ENCODE assay signal across 13 mouse cellular contexts in the genomic region with DNA sequence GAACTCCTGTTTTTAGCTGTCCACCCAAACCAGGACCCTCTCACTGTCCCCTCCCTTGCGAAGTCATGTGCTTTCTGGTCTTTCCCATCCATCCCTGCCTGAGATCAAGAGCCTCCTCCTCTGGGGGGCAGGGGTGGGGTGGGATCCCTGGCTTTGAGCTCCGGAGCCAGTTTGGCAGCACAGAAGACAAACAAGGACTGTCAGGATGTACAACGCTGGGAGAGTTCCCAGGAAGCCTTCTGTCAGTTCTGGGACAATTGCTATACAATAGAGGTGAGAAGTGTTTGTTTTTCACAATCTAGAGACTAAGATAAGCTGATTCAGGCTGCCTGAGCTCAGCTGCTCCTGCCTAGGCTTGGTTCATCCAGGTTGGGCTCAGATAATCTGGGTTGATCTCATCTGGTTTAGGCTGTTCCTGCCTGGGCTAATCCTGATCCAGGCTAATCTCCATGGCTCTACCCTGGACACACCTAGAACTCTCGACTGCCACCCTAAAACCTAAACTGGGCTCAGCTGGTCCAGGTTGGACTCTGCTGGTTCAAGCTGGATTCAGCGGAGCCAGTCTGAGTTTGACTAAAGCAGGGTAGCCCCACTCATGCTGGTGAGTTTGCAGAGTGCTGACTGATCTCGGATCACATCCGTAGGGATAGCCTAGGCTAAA. TPM values are rescaled to one million over a fixed set of nuclear protein-coding genes. Genes with fewer than 3 reads are reported as not detected.
DNase-seq lines count a peak whose midpoint lies in the region; ATAC-seq and TF ChIP-seq lines count a peak whose summit lies in the region.
"Had no signal": no experiment of that assay in that cellular context is flagged by ENCODE, and none has a peak within 500 bp of the region (broad histone marks: within the 10 kb centered on the region; RNA-seq: fewer than 3 reads in every experiment).

No protein-coding gene starts in this region.

- H3K36me3 ChIP-seq in heart, embryonic 16.5 days (ENCODE audit: control insufficient read depth, insufficient read depth) = no peaks in the 10 kb centered on the region
- H3K36me3 ChIP-seq in heart, embryonic 10.5 days = no peaks in the 10 kb centered on the region
- H3K36me3 ChIP-seq in small intestine, adult 2 months (ENCODE audit: control insufficient read depth, insufficient read depth, low read length) = no peaks in the 10 kb centered on the region
- H3K36me3 ChIP-seq: liver, embryonic 15.5 days; midbrain, embryonic 10.5 days; neural tube, embryonic 12.5 days had no signal

- no peak overlapping the region for H3K4me3 ChIP-seq in heart, embryonic 16.5 days (ENCODE audit: low read length)
- H3K4me3 ChIP-seq in heart, embryonic 10.5 days = no peak overlapping the region
- no peak overlapping the region for H3K4me3 ChIP-seq in layer of hippocampus, adult 2 months
- no peak overlapping the region for H3K4me3 ChIP-seq in small intestine, adult 2 months (ENCODE audit: low read depth, low read length)
- H3K4me3 ChIP-seq: liver, embryonic 15.5 days; midbrain, embryonic 10.5 days; neural tube, embryonic 12.5 days had no signal

- H3K4me1 ChIP-seq in heart, embryonic 16.5 days (ENCODE audit: control insufficient read depth, insufficient read depth, low read length) = peaks cover 6% of the 10 kb centered on the region
- peaks cover 12% of the 10 kb centered on the region for H3K4me1 ChIP-seq in heart, embryonic 10.5 days
- no peaks in the 10 kb centered on the region for H3K4me1 ChIP-seq in small intestine, adult 2 months (ENCODE audit: control insufficient read depth, insufficient read depth, insufficient read length, low read length)
- H3K4me1 ChIP-seq: liver, embryonic 15.5 days; neural tube, embryonic 12.5 days had no signal

- H3K9me3 ChIP-seq in heart, embryonic 16.5 days (replicated peaks; ENCODE audit: control insufficient read depth, low read length) = no peaks in the 10 kb centered on the region
- no peaks in the 10 kb centered on the region for H3K9me3 ChIP-seq in heart, embryonic 10.5 days
- H3K9me3 ChIP-seq: liver, embryonic 15.5 days; midbrain, embryonic 10.5 days; neural tube, embryonic 12.5 days had no signal

- ATAC-seq in heart, embryonic 16.5 days (replicated peaks; ENCODE audit: extremely low read depth, insufficient read depth, low FRiP score) = peak; percentile 23
- ATAC-seq: CD4-positive, CD25-positive, alpha-beta regulatory T cell, adult 4 months had no signal

- H3K27me3 ChIP-seq in heart, embryonic 16.5 days (ENCODE audit: control insufficient read depth, insufficient read depth, low read length) = no peaks in the 10 kb centered on the region
- H3K27me3 ChIP-seq in heart, embryonic 10.5 days (ENCODE audit: insufficient read depth, poor library complexity, severe bottlenecking) = no peaks in the 10 kb centered on the region
- H3K27me3 ChIP-seq in small intestine, adult 2 months (ENCODE audit: control insufficient read depth, insufficient read depth, low read length) = no peaks in the 10 kb centered on the region
- H3K27me3 ChIP-seq: liver, embryonic 15.5 days; neural tube, embryonic 12.5 days had no signal

- H3K4me2 ChIP-seq in heart, embryonic 16.5 days (ENCODE audit: low read depth, low read length) = no peak overlapping the region
- H3K4me2 ChIP-seq: liver, embryonic 15.5 days; neural tube, embryonic 12.5 days had no signal

- TF ChIP-seq CTCF in layer of hippocampus, adult 2 months (conservative IDR thresholded peaks at IDR 0.05) = no peak
- no peak for TF ChIP-seq CTCF in brain, embryonic 14.5 days (IDR thresholded peaks at IDR 0.05; ENCODE audit: borderline replicate concordance, extremely low read depth, insufficient read depth, insufficient read length)
- no peak for TF ChIP-seq CTCF in small intestine, adult 2 months (IDR thresholded peaks at IDR 0.05; ENCODE audit: extremely low read depth, insufficient read length, insufficient replicate concordance, low read depth, low read length)

- TF ChIP-seq POLR2A in brain, embryonic 14.5 days (IDR thresholded peaks at IDR 0.05; ENCODE audit: borderline replicate concordance, extremely low read depth, insufficient read depth, insufficient read length, poor library complexity, severe bottlenecking) = no peak
- TF ChIP-seq POLR2A in small intestine, adult 2 months (IDR thresholded peaks at IDR 0.05; ENCODE audit: low read depth, low read length) = no peak

- no peak overlapping the region for H3K9ac ChIP-seq in heart, embryonic 16.5 days (ENCODE audit: low read length)
- H3K9ac ChIP-seq: liver, embryonic 15.5 days; neural tube, embryonic 12.5 days had no signal

- peak overlapping the region; percentile 42 for H3K27ac ChIP-seq in heart, embryonic 16.5 days (ENCODE audit: low read length)
- no peak overlapping the region for H3K27ac ChIP-seq in heart, embryonic 10.5 days
- peak overlapping the region; percentile 70 for H3K27ac ChIP-seq in layer of hippocampus, adult 2 months
- peak overlapping the region; percentile 13; the same call in 1 of the 2 replicates for H3K27ac ChIP-seq in small intestine, adult 2 months (ENCODE audit: insufficient read depth, low read depth, low read length)
- H3K27ac ChIP-seq: liver, embryonic 15.5 days; midbrain, embryonic 10.5 days; neural tube, embryonic 12.5 days had no signal

- WGBS in heart, embryonic 16.5 days = 63% methylated on average over 7 of the region's 7 CpGs
- WGBS in heart, embryonic 10.5 days = 60% methylated on average over 7 of the region's 7 CpGs
- 68% methylated on average over 7 of the region's 7 CpGs for WGBS in small intestine, adult 2 months

- no peak for DNase-seq in heart, embryonic 10.5 days (ENCODE audit: low spot score)
- no peak for DNase-seq in layer of hippocampus, adult 2 months (ENCODE audit: low spot score in 2 of 2)
- DNase-seq in layer of hippocampus, adult 9-11 months = no peak
- peak; percentile 27 for DNase-seq in brain, embryonic 14.5 days (ENCODE audit: low read depth)
- DNase-seq in cerebellum, adult 8-10 months = no peak
- DNase-seq: cerebellum, adult 11-12 months; thymus, postnatal 36 days had no signal

RNA-seq across cellular contexts. Expression of a gene that starts 39.1 kb away (rescaled TPM):
- 4.5 and 6.6 TPM in 2 replicates for polyA plus RNA-seq in heart, embryonic 16.5 days (2015; fragmentation: Nextera tagmentation; extraction: Ambion mirVana)
- 5.3 and 6.4 TPM in 2 replicates for polyA plus RNA-seq in heart, embryonic 10.5 days (2016; fragmentation: Nextera tagmentation; extraction: Ambion mirVana)
- total RNA-seq in layer of hippocampus, adult 2 months (2021) = 100 to 1,000 TPM; 210 TPM
- polyA plus RNA-seq in brain, embryonic 14.5 days (2012; rRNA removed) = 117 and 189 TPM in 2 replicates
- 19.3 and 21.9 TPM in 2 replicates for polyA plus RNA-seq in small intestine, adult 2 months (2012; rRNA removed)
- polyA plus RNA-seq: CD4-positive, CD25-positive, alpha-beta regulatory T cell, adult 4 months had no signal

RNA-seq across cellular contexts. Expression of a gene that starts 45.3 kb away (rescaled TPM):
- polyA plus RNA-seq in heart, embryonic 16.5 days (2015; fragmentation: Nextera tagmentation; extraction: Ambion mirVana) = 1.5 and 1.9 TPM in 2 replicates
- 0.33 TPM in 1 of 2 replicates, not detected in the other for polyA plus RNA-seq in heart, embryonic 10.5 days (2016; fragmentation: Nextera tagmentation; extraction: Ambion mirVana)
- 10 to 100 TPM; 64.7 to 71.5 TPM for total RNA-seq in layer of hippocampus, adult 2 months (2021)
- polyA plus RNA-seq in brain, embryonic 14.5 days (2012; rRNA removed) = 3.1 and 3.9 TPM in 2 replicates
- 7.6 and 16.7 TPM in 2 replicates for polyA plus RNA-seq in small intestine, adult 2 months (2012; rRNA removed)
- polyA plus RNA-seq: CD4-positive, CD25-positive, alpha-beta regulatory T cell, adult 4 months had no signal
